Mouse (Mus musculus): ENCODE measurements around the gene Cldn15.

The Cldn15 gene

GRCm38 (mm10) chr5:136982338-136982930 lies 16.0 kb downstream of the Cldn15 start:
- DNase-seq (ENCODE audit: low spot score) = no peak

- no peak for DNase-seq (ENCODE audit: low spot score)
Observed at GRCm38 (mm10) chr5:136984828-136985227, 18.4 kb downstream of the Cldn15 start.

- DNase-seq (ENCODE audit: low spot score) = peak; percentile 85
Observed at GRCm38 (mm10) chr5:136986695-136987137, 20.3 kb downstream of the Cldn15 start, which contains the start of gene Plod3. Gene Plod3 (plus strand): TSS chr5:136987019.

DNA sequence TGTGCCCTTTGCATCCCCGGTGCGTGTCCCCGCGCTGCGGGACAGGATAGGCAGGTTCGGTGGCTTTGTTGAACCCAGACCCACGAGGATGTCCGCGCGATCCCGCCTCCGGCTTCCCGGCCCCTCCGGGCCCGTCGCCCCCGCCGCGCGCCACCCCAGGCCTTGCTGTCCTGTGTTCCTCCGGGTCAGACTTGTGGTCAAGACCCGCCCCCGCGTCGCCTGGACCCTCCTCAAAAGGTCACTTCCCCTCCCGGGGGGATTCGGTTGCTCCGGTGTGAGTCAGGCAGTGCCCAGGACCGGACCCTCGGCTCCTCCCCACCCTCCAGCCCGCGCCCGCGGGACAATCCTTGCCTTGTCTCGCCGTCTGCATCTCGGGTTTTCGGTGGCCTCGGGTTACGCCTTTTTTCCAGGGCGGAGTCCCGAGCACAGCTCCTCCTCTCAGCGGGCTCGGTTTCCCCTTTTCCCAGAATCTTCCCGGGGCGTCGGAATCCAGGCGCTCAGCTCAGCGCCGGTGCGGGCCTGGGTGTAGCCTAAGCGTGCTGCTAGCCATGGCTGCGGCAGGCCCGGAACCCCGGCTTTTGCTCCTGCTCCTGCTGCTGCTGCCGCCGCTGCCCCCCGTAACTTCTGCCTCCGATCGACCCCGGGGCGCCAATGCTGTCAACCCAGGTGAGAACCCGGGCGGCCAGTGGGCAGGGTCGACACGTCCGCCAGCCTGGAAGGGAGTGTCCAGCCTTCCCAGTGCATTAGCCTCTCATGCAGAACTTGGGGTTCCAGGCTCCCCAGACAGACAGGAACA lies 20.9 kb downstream of the Cldn15 start:
- peak; percentile 69 for DNase-seq (ENCODE audit: low spot score)

- no peak for DNase-seq (ENCODE audit: low spot score)
Observed at GRCm38 (mm10) chr5:136987934-136988271, 21.5 kb downstream of the Cldn15 start, which contains the start of gene Znhit1. Gene Znhit1 (minus strand): TSS chr5:136988021.

GRCm38 (mm10) chr5:136988420-136988819 lies 22.0 kb downstream of the Cldn15 start:
- no peak for DNase-seq (ENCODE audit: low spot score)

GRCm38 (mm10) chr5:136989801-136990200 lies 23.4 kb downstream of the Cldn15 start:
- no peak for DNase-seq (ENCODE audit: low spot score)

DNA sequence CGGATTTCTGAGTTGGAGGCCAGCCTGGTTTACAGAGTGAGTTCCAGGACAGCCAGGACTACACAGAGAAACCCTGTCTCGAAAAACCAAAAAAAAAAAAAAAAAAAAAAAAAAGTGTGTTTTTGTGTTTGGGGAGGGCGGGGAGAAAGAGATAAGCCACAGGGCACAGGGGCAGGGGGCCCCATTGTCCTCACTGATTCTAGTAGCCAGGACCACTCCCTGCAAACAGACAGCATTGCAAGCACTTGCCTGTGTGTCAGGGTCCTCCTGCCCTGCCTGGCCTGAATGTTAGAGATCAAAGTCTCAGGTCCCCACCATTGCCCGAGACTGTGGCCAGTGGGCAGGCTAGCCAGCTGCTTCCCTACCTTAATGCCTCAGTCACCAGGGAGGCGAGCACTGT lies 33.0 kb downstream of the Cldn15 start:
- DNase-seq (ENCODE audit: low spot score) = no peak

GRCm38 (mm10) chr5:137000612-137001011 lies 34.2 kb downstream of the Cldn15 start:
- DNase-seq (ENCODE audit: low spot score) = no peak

DNA sequence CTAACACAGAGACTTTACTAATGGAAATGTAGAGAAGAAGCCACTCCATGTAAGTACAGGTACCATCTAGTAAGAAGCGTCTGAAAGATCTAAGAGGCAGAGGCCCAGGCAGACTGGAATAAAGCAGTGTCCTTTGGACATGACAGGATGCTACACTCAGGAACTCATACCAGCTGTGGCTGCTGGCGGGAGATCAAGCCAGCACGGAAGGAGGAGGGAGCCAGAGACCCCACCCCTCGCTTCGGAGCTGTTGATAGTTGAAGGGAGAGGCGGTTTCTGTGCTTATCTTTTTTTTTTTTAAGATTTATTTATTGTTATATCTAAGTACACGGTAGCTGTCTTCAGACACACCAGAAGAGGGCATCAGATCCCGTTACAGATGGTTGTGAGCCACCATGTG lies 40.9 kb downstream of the Cldn15 start:
- DNase-seq (ENCODE audit: low spot score) = no peak

DNA sequence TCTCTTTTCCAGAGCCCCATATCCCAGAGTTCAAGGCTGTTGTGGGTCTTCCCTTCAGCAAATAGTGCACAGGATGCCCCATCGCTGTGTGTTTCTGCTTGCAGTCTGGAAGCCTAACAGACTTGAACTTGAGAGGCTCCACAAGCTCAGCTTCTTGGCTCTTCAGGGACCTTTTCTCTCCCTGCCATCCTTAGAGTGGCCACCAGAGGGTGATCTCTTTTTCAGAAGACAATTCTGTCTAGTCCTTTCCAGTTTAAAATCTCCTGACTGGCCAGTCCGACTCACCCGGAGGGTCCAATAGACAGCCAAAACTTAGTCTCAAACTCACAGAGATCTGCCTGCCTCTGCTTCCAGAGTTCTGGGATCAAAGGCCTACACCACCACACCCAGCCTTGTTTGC lies 43.6 kb downstream of the Cldn15 start:
- DNase-seq (ENCODE audit: low spot score) = peak; percentile 38

DNA sequence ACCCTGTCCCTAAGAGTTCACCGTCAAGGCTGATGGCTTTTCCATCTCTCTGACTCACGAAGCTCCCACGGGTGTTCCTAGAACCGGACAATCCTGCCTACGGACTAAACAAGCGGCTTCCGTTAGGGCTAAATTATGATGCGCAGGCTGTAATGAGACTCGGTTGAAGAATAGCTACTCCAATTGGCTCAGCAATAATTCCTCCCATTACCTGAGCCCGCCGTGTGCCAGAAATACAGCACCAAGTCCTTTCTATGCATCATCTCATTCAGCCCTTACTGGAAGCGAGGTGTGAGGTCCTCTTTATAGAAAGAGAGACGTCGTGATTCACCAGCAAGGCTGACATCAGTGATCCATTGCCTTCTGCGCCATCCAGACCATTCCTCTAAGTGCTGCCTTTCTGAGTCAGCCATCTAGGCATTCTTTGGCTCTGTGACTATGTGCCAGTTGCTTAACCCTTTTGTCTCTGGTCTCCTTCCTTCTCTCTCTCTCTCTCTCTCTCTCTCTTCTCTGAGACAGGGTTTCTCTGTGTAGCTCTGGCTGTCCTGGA lies 46.1 kb downstream of the Cldn15 start:
- DNase-seq (ENCODE audit: low spot score) = no peak

GRCm38 (mm10) chr5:137015913-137016312 lies 49.5 kb downstream of the Cldn15 start:
- no peak for DNase-seq (ENCODE audit: low spot score)

GRCm38 (mm10) chr5:137024318-137024717 lies 57.9 kb downstream of the Cldn15 start:
- no peak for DNase-seq (ENCODE audit: low spot score)

DNA sequence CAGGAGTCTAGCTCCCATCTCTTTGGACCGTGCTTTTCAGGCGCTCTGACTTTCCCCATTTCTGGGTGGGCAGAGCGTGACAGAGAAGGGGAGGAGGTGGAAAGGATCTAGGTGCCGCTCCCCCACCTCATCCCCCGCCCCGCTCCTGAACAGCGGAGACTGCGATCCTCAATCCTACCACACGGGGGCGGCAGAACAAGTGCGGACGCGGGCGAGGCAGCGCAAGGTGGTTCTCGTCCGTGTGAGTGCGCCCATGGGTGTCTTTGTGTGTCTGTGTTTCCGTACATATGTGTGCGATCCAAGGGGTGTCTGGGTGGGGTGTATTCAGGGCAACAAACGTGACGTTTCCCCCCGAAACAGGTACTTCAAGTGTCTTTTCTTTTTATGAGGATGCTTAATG lies 58.7 kb downstream of the Cldn15 start:
- DNase-seq (ENCODE audit: low spot score) = peak; percentile 85
